8 mouse cellular contexts compared by ENCODE assay signal in genomic region chr17:34849722-34850516, GRCm38 (mm10). TPM values are rescaled to one million over a fixed set of nuclear protein-coding genes. Genes with fewer than 3 reads are reported as not detected.
DNase-seq lines count a peak whose midpoint lies in the region; ATAC-seq and TF ChIP-seq lines count a peak whose summit lies in the region.

Gene Skiv2l (minus strand): TSS chr17:34850210.
Gene Nelfe (plus strand): TSS chr17:34850391.

- TF ChIP-seq EP300 in heart, postnatal 0 days (IDR thresholded peaks at IDR 0.05; ENCODE audit: low read depth), result peak; percentile 19; the same call in 1 of the 2 replicates

- DNase-seq in c-Kit-positive CD71-positive TER-119-positive erythroid progenitor cells, embryonic 14.5 days (ENCODE audit: low spot score), result peak; percentile 96
- peak; percentile 96 for DNase-seq in heart, postnatal 0 days (ENCODE audit: low spot score)
- peak; percentile 98 to 99 for DNase-seq in kidney, postnatal 4 days

- H3K36me3 ChIP-seq in E14TG2a.4 (ENCODE audit: insufficient read depth, low read length), result peaks cover 75% of the 10 kb centered on the region
- H3K36me3 ChIP-seq in forebrain, embryonic 12.5 days (replicated peaks), result peaks cover 62% of the 10 kb centered on the region
- H3K36me3 ChIP-seq in heart, postnatal 0 days (replicated peaks; ENCODE audit: control insufficient read depth, insufficient read depth, low read length), result peaks cover 52% of the 10 kb centered on the region
- peaks cover 28% of the 10 kb centered on the region for H3K36me3 ChIP-seq in liver, embryonic 16.5 days (ENCODE audit: control insufficient read depth, insufficient read depth)
- peaks cover 64% of the 10 kb centered on the region for H3K36me3 ChIP-seq in neural tube, embryonic 13.5 days
- peaks cover 2% of the 10 kb centered on the region; the same call in 1 of the 2 replicates for H3K36me3 ChIP-seq in testis, adult 2 months (ENCODE audit: control insufficient read depth, insufficient read depth, low read length)

- 0 out of 2 replicates have a peak, but pooled peaks have one; percentile 15 for TF ChIP-seq POLR2A in testis, adult 2 months (IDR thresholded peaks at IDR 0.05; ENCODE audit: control insufficient read depth, low read depth, low read length)

- peaks cover 38% of the 10 kb centered on the region for H3K4me1 ChIP-seq in E14TG2a.4 (replicated peaks; ENCODE audit: low read depth, low read length)
- peaks cover 22% of the 10 kb centered on the region for H3K4me1 ChIP-seq in forebrain, embryonic 12.5 days
- peaks cover 13% of the 10 kb centered on the region for H3K4me1 ChIP-seq in heart, postnatal 0 days (ENCODE audit: control insufficient read depth, insufficient read depth)
- H3K4me1 ChIP-seq in liver, embryonic 16.5 days (ENCODE audit: control insufficient read depth, low read depth, low read length), result peaks cover 23% of the 10 kb centered on the region
- peaks cover 26% of the 10 kb centered on the region for H3K4me1 ChIP-seq in neural tube, embryonic 13.5 days (replicated peaks)
- H3K4me1 ChIP-seq in testis, adult 2 months (ENCODE audit: control insufficient read depth, insufficient read depth, low read length), result peaks cover 3% of the 10 kb centered on the region

- H3K9me3 ChIP-seq in E14TG2a.4 (ENCODE audit: low read length), result no peaks in the 10 kb centered on the region
- H3K9me3 ChIP-seq in forebrain, embryonic 12.5 days, result no peaks in the 10 kb centered on the region
- H3K9me3 ChIP-seq in heart, postnatal 0 days (replicated peaks; ENCODE audit: control insufficient read depth, low read length), result no peaks in the 10 kb centered on the region
- H3K9me3 ChIP-seq in liver, embryonic 16.5 days (replicated peaks; ENCODE audit: control insufficient read depth, low read length), result no peaks in the 10 kb centered on the region
- no peaks in the 10 kb centered on the region for H3K9me3 ChIP-seq in neural tube, embryonic 13.5 days

- peak; percentile 98 for ATAC-seq in forebrain, embryonic 12.5 days (ENCODE audit: low FRiP score)
- ATAC-seq in heart, postnatal 0 days (ENCODE audit: insufficient read depth, low read depth), result peak; percentile 98
- peak; percentile 97 for ATAC-seq in liver, embryonic 16.5 days (ENCODE audit: low read depth)
- peak; percentile 98 for ATAC-seq in neural tube, embryonic 13.5 days (ENCODE audit: low read depth)

- peak within 1 kb of the TSS; percentile 99 for H3K4me3 ChIP-seq in E14TG2a.4 (replicated peaks; ENCODE audit: low read length)
- H3K4me3 ChIP-seq in forebrain, embryonic 12.5 days (replicated peaks), result peak within 1 kb of the TSS; percentile 75
- H3K4me3 ChIP-seq in heart, postnatal 0 days (ENCODE audit: low read depth, low read length), result peak within 1 kb of the TSS; percentile 84
- peak within 1 kb of the TSS; percentile 81 for H3K4me3 ChIP-seq in liver, embryonic 16.5 days (ENCODE audit: low read depth, low read length)
- H3K4me3 ChIP-seq in neural tube, embryonic 13.5 days, result peak within 1 kb of the TSS; percentile 89
- H3K4me3 ChIP-seq in testis, adult 2 months (ENCODE audit: control insufficient read depth, low read depth, low read length), result peak within 1 kb of the TSS; percentile 88

- peak within 1 kb of the TSS; percentile 53 for H3K27ac ChIP-seq in forebrain, embryonic 12.5 days
- H3K27ac ChIP-seq in heart, postnatal 0 days (ENCODE audit: low read depth), result peak within 1 kb of the TSS; percentile 40; the same call in 1 of the 2 replicates
- H3K27ac ChIP-seq in liver, embryonic 16.5 days (ENCODE audit: low read length), result peak within 1 kb of the TSS; percentile 71
- H3K27ac ChIP-seq in neural tube, embryonic 13.5 days (replicated peaks), result peak within 1 kb of the TSS; percentile 39; the same call in 1 of the 2 replicates
- H3K27ac ChIP-seq in testis, adult 2 months (ENCODE audit: control insufficient read depth, insufficient read depth, low read depth, low read length), result peak within 1 kb of the TSS; percentile 85

- TF ChIP-seq CTCF in E14TG2a.4 (conservative IDR thresholded peaks at IDR 0.05; ENCODE audit: low read length), result no peak
- no peak for TF ChIP-seq CTCF in heart, postnatal 0 days (IDR thresholded peaks at IDR 0.05; ENCODE audit: low read depth)
- TF ChIP-seq CTCF in testis, adult 2 months (IDR thresholded peaks at IDR 0.05; ENCODE audit: control insufficient read depth, insufficient read depth, insufficient replicate concordance, low read depth, low read length), result no peak

- no peaks in the 10 kb centered on the region for H3K27me3 ChIP-seq in E14TG2a.4 (ENCODE audit: insufficient read depth, low read length)
- no peaks in the 10 kb centered on the region for H3K27me3 ChIP-seq in forebrain, embryonic 12.5 days
- no peaks in the 10 kb centered on the region for H3K27me3 ChIP-seq in heart, postnatal 0 days (ENCODE audit: control insufficient read depth, insufficient read depth, low read length)
- no peaks in the 10 kb centered on the region for H3K27me3 ChIP-seq in liver, embryonic 16.5 days (ENCODE audit: control insufficient read depth, insufficient read depth, low read depth, low read length)
- no peaks in the 10 kb centered on the region for H3K27me3 ChIP-seq in neural tube, embryonic 13.5 days
- no peaks in the 10 kb centered on the region for H3K27me3 ChIP-seq in testis, adult 2 months (ENCODE audit: control insufficient read depth, insufficient read depth, low read length)

- peak within 1 kb of the TSS; percentile 90 for H3K4me2 ChIP-seq in forebrain, embryonic 12.5 days
- peak within 1 kb of the TSS; percentile 96 for H3K4me2 ChIP-seq in heart, postnatal 0 days (ENCODE audit: low read depth, low read length)
- peak within 1 kb of the TSS; percentile 95 for H3K4me2 ChIP-seq in liver, embryonic 16.5 days (ENCODE audit: low read depth, low read length)
- H3K4me2 ChIP-seq in neural tube, embryonic 13.5 days, result peak within 1 kb of the TSS; percentile 97

- H3K9ac ChIP-seq in forebrain, embryonic 12.5 days, result peak within 1 kb of the TSS; percentile 88
- peak within 1 kb of the TSS; percentile 75 for H3K9ac ChIP-seq in heart, postnatal 0 days (replicated peaks; ENCODE audit: low read depth, low read length)
- peak within 1 kb of the TSS; percentile 88 for H3K9ac ChIP-seq in liver, embryonic 16.5 days (ENCODE audit: low read depth, low read length)
- H3K9ac ChIP-seq in neural tube, embryonic 13.5 days, result peak within 1 kb of the TSS; percentile 93

- WGBS in forebrain, embryonic 12.5 days, result 2% methylated on average over 58 of the region's 65 CpGs
- under 1% methylated on average over 62 of the region's 65 CpGs for WGBS in heart, postnatal 0 days
- WGBS in liver, embryonic 16.5 days (ENCODE audit: insufficient replicate concordance), result 1% methylated on average over 57 of the region's 65 CpGs
- under 1% methylated on average over 65 of the region's 65 CpGs for WGBS in neural tube, embryonic 13.5 days

RNA-seq across cellular contexts. Expression of gene Skiv2l, which starts in this region (rescaled TPM):
- 61.8 and 64.8 TPM in 2 replicates for polyA plus RNA-seq in forebrain, embryonic 12.5 days (2016; fragmentation: Nextera tagmentation; extraction: Ambion mirVana)
- total RNA-seq in heart, postnatal 0 days (2014; rRNA removed; ENCODE audit: low replicate concordance), result 40.3 and 62.1 TPM in 2 replicates
- 15.9 and 18.7 TPM in 2 replicates for polyA plus RNA-seq in heart, postnatal 0 days (2015; fragmentation: Nextera tagmentation; extraction: Ambion mirVana)
- 24.8 and 27.3 TPM in 2 replicates for polyA plus RNA-seq in liver, embryonic 16.5 days (2015; fragmentation: Nextera tagmentation; extraction: Ambion mirVana)
- polyA plus RNA-seq in neural tube, embryonic 13.5 days (2015; fragmentation: Nextera tagmentation; extraction: Ambion mirVana), result 49.7 and 57.1 TPM in 2 replicates
- polyA plus RNA-seq in testis, adult 2 months (2012; rRNA removed), result 137 and 142 TPM in 2 replicates

RNA-seq across cellular contexts. Expression of gene Nelfe, which starts in this region (rescaled TPM):
- polyA plus RNA-seq in forebrain, embryonic 12.5 days (2016; fragmentation: Nextera tagmentation; extraction: Ambion mirVana), result 124 and 133 TPM in 2 replicates
- 22.9 and 39.8 TPM in 2 replicates for total RNA-seq in heart, postnatal 0 days (2014; rRNA removed; ENCODE audit: low replicate concordance)
- 36.3 and 39.9 TPM in 2 replicates for polyA plus RNA-seq in heart, postnatal 0 days (2015; fragmentation: Nextera tagmentation; extraction: Ambion mirVana)
- 41.4 and 42.3 TPM in 2 replicates for polyA plus RNA-seq in liver, embryonic 16.5 days (2015; fragmentation: Nextera tagmentation; extraction: Ambion mirVana)
- 81.6 and 90.5 TPM in 2 replicates for polyA plus RNA-seq in neural tube, embryonic 13.5 days (2015; fragmentation: Nextera tagmentation; extraction: Ambion mirVana)
- polyA plus RNA-seq in testis, adult 2 months (2012; rRNA removed), result 173 and 180 TPM in 2 replicates

Comparison
In these comparisons a context has a peak if more than half of its experiments do, and no peak if none do; other contexts are left out.
1. Peak in every context shown above with its lines: DNase-seq, ATAC-seq, H3K4me3 ChIP-seq and H3K27ac ChIP-seq.